Mouse (Mus musculus) c-Kit-positive CD71-positive TER-119-negative erythroid progenitor cells, embryonic 14.5 days (primary cell): ENCODE measurements around the gene Urad.

Experiments
- DNase-seq: peaks from one replicate; pipeline ENCODE4 v3.0.0-alpha.2; 2013; ENCODE audit warnings: low read depth

Gene Urad

DNA sequence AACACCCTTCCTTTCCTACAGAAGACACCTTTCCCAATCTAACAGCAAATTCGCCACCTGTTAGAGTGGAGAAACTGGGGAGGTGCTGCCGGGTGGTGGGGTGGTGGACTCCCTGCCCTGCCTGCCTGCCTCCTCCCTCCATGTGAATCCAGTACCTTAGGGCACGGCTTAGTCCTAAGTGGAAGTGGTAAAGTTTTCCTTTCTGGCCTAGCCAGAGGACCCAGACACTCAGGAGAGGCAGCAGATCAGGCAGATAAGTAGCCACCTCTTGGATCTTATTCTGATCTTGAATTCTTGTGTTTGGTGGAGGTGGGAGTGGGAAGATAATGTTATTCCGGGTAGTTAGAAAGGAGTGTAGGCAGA is 22.3 kb downstream of the Urad start:
- DNase-seq, result no peak

DNA sequence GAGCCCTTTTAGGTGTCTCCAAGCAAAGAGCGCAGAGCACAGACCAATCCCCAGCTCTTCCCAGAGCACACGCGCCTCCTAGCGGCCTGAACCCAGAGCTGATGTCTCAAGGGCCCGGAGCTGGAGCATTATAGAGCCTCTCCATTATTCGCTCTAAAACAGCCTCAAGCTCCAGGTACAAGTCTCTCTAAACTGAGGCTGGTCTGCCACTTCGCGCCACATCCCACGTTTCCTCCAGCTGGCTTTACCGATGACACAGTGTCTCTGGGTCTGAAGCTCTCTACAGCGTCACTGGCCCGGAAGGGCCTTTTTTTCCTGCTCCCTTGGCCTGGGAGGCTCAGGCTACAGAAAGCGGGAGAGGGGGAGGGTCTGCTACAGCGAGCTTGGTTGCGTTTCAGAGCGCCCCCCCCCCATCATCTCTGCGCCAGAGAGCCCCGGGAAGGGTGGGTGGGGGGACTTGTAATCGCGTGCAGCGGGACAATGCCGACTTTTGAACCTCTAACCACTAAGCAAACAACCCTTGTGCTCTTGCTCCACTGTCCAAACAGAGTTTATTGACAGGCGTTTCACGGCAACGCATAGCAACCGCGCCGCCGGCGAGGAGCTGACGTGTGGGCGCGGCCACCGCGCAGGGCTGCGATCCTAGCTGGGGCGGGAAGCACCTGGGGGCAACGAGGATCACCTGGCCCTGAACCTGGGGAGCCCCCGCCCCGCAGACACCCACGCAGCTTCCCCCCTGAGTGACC is 22.8 kb downstream of the Urad start:
- peak; percentile 17 for DNase-seq

DNA sequence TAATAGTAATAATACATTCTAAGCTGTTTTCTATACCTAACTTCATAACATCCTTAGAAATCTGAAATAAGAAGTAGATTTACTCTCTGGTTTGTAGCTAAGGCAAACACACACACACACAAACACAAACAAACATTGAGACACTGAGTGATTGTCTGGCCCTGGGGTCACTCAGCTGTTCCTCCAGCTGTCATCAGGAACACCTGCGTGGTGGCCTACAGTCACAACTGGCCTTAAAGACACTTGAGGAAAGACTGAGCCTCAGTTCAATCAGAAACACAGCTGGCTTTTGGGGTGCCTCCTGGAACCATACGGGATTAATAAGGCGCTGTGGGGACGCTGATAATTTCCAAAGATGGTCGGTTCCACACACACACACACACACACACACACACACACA is 25.0 kb downstream of the Urad start:
- no peak for DNase-seq

DNA sequence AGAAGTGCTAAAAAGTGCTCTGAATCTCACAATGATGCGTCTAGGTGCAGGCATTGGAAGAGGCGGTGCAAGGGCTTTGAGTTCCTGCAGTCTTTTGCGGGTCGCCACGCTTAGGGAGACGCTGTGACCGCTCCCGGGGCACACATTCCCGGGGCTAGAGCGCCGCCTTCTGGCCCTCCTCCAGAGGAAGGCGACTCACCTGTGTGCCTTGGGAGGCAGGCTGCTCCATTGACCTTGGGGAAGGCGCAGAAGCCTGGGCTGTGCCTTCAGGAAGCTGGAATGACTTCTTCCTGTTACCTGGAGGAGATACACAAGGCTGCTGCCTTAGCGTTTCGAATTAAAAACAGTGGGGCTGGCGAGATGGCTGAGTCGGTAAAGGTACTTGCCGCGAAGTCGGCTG is 28.1 kb downstream of the Urad start:
- DNase-seq, result peak; percentile 17

DNA sequence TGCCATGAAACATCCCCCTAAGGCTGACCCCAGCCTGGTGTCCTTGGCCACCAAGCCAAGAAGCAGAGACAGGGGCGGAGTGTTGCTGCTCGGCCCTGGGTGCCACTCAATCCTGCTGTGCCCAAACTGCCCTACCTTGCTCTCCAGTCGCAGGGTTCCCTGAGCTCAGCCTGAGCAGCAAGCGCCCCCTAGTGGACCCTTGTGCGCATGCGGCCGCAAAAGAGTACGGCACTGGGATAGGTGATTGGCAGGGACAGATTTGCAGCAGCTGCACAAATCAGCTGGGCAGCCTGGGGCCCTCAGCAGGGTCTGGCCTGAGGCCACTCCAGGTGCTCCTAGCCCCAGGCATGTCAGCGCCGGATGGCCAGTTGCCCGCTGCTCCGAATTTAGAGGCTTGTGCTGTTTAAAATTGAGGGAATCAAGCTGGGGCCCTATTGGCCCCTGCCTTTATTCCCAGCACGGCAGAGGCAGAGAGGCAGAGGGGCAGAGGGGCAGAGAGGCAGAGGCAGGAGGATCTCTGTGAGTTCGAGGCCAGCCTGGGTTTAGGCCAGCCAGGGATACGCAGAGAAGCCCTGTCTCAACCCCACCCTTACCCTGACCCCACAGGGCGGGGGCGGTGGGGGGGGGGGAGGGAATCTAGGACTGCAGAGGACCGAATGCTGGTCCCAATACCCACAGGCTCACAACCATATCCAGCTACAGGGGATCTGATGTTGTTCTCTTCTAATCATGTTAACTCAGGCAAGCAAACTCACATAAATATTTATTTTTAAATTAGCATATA is 28.9 kb downstream of the Urad start:
- peak; percentile 48 for DNase-seq

DNA sequence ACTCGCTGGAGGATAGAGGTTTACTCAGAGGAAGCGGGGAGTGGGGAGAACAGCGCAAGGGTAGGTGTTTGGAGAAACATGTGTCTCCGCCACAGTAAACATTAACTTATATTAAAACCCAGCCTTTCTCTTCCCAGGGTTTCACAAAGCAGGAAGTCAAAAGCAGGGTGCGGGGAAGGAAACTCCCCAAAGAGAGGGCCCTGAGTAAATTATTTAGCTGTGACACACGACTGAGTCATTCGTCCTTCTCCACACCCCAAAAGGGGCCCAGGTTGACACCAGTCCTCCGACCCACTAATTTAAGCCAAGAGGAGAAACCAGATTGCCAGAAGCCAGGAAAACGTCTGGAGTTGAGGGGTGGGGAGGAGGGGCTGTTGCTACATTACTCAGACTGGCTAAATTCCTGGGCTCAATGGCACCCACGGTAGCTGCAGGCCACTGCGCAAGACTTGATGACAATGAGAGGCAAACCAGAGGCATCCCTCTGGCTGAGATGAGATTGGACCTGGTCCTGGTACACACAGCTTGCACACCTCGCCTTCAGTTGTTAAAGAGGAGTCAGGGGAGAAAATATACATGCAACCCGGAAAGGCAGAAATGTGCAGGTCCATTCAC is 29.6 kb downstream of the Urad start:
- DNase-seq, result no peak

DNA sequence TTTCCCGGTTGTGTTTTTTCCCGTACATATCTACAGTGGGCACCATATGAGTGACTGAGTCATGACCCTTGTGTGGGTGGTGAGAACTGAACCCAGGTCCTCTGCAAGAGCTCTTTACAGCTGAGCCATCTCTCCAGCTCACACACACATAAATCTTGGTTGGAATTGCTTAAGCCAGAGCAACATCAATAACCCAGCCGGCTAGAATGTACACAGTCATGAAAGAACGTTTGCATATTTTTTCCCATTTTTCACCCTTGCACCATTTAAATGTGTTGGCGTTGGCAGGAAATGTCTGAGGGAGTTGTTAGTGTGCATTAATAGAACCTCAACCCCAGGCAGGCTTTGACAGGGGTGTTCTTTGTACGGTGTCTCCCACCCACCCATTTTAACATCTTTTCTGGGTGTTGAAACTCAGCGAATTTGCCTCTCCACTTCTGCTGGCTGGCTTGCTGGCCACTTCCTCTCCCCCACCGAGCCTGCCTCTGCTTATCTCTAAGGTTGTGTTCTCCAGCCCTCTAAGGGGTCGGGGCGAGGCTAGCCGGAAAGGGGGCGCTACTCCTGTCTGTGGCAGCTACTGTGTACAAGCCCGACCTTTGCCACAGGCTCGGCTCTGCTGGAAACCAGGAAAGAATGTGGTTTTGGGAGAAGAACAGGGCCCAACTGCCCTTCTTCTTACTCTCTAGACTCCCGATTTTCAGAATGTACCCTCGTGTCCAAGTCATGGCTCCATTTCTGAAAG is 30.3 kb downstream of the Urad start:
- DNase-seq, result no peak

DNA sequence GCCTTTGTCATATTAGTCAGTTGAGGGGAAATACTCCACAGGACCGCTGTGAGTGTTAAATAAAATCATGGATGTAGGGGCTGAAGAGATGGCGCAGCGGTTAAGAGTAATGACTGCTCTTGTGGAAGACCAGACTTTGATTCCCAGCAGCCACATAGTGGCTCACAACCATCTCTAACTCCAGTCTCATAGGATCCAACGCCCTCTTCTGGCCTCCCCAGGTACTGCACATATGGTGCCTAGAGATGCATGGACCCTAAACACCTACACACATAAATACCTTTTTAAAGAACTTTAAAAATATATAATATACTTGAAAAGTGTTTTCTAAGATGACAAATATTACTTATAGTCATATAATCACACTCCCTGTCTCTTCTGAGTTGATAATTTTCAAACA is 37.9 kb downstream of the Urad start:
- no peak for DNase-seq

DNA sequence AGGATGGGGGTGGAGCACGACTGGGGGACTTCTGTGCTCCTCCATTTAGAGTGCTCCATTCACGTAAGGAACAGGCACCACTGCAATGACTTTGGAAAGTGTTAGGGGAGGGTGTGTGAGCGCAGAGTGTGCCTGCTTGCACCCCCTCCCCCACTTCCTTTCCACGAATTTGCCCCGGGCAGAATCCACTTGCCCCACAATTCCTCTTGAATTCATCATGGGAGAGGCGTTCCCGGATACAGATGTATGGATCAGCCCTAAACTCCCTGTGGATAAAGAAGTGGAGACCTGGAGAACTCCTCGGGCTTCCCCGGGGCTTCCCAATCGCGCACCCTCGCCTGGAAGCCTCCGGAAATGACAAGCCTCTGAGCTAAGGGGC is 44.7 kb downstream of the Urad start:
- DNase-seq, result no peak

DNA sequence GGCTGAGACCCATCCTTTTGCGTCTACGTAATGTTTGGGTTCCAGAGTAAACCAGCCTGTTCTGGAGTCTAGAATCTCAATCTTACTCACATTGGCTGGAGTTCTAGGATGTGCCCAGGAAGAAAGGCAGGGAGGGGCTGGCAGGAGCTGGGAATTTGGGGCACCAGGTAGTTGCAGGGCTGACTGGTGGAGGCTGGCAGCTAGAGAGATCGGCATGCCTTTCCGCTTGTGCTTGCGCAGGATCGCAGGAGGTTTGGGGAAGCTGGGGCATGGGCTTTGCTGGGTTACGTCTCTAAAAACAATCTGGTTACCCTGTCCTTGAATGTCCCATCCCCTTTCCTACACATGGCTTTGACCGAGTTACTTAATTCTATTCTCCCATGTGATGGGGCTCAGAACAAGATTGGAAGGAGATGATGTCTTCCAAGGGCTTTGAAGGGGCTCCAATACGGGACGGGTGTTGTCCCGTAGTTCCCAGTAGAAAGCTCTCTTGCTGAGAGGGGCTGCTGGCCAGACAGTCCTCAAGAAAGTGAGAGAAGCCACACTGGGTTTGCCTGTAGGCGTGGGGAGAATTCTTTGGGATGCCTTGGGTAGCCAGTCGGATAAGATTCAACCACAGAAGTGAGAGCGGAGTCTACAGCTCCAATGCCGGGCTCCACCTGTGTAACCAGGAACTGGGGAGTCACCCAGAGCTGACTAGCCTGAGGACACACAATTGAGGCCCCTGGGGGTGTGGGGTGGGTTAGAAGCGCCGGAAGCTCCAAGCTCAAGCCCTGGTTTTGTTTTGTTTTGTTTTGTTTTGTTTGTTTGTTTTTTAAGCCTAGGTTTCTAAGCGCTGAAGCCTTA is 45.3 kb downstream of the Urad start:
- DNase-seq, result no peak

DNA sequence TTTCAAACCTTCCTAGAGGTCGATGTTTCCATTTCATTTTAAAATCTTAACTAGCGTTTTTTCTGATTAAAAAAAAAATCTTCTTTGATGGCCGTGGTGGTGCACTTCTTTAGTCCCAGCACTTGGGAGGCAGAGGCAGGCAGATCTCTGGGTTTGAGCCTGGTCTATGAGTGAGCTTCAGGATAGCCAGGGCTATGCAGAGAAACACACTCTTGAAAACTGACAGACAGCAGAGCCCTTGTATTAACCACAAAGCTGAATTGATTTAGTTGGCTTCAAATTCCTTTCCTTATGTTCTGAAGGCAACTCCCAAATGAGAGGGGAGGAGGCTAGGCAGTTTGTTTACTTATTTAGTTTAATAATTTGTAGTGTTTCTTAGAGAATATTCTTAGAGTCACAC is 46.5 kb downstream of the Urad start:
- DNase-seq, result no peak

DNA sequence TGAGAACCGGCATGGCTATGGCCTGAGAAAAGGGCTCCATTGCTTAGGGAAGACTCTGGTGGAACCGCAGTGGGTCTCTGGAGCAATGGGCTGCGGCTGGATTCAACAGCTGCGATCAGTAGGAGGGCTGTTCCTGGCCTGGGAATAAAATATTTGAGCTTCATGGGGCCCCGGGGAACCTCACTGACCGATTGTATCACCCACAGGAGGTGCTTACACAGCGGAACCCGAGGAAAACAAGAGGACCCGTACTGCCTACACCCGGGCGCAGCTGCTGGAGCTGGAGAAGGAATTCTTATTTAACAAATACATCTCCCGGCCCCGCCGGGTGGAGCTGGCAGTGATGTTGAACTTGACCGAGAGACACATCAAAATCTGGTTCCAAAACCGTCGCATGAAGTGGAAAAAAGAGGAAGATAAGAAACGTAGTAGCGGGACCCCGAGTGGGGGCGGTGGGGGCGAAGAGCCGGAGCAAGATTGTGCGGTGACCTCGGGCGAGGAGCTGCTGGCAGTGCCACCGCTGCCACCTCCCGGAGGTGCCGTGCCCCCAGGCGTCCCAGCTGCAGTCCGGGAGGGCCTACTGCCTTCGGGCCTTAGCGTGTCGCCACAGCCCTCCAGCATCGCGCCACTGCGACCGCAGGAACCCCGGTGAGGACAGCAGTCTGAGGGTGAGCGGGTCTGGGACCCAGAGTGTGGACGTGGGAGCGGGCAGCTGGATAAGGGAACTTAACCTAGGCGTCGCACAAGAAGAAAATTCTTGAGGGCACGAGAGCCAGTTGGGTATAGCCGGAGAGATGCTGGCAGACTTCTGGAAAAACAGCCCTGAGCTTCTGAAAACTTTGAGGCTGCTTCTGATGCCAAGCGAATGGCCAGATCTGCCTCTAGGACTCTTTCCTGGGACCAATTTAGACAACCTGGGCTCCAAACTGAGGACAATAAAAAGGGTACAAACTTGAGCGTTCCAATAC is 47.8 kb downstream of the Urad start:
- no peak for DNase-seq

DNA sequence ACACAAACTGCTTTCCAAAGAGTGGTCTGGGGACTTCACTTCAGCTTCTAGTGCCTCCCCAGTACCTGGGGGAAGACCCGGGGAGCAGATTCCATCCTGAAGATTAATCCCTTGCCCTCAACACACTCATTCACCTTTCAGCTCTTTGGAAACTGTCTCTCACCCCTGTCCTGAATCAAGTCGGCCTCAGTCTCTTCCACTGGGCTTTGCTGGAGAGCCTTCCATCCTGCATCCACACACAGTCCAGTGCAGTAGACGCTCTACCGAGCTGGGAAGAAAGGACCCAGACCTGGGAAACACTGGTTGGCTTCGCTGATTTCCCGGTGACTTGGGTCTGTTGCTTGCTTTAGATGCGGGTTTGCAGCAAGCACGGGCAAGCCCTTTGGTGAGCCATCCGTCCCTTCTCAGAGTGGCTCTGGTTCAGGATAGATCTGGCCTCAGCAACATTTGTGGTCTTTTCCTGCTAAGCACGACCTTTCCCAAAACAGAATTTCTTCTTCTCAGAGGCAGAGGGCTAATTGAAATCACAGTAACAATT is 49.4 kb downstream of the Urad start:
- DNase-seq, result no peak

DNA sequence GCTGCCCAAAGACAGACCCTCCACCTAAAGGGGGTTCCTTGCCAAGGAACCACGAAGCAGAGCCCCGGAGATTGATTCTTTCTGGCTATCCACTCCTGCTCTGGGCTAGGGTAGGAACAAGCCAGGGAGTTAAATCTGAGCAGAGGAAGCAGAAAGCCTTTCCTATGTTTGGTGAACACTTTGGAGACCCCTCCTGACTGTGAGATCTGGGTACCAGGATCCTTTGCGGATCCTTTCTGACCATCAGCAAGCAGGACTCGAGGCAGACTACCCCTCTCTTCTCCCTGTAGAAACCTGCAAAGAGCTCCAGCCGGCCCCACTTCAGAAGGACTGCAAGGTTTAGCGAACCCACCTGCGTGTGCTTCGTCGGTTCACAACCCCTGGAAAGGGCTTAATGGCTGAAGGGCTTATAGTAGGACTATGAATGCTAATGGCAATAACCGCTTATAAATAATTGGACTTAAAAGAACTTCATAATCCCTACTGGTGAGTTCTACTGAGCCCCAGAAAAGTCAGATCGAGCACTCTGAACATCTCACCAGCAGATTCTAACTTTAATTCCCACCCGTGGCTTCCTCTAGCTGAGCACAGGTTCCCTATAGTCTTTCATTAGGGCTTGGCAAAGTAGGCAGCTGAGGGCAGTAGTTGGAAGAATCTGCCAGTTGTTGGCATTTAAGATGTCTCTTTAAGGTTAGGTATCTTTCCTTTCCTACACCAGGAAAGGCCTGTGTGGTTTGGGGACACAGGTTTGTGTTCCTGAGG is 50.0 kb downstream of the Urad start:
- no peak for DNase-seq

DNA sequence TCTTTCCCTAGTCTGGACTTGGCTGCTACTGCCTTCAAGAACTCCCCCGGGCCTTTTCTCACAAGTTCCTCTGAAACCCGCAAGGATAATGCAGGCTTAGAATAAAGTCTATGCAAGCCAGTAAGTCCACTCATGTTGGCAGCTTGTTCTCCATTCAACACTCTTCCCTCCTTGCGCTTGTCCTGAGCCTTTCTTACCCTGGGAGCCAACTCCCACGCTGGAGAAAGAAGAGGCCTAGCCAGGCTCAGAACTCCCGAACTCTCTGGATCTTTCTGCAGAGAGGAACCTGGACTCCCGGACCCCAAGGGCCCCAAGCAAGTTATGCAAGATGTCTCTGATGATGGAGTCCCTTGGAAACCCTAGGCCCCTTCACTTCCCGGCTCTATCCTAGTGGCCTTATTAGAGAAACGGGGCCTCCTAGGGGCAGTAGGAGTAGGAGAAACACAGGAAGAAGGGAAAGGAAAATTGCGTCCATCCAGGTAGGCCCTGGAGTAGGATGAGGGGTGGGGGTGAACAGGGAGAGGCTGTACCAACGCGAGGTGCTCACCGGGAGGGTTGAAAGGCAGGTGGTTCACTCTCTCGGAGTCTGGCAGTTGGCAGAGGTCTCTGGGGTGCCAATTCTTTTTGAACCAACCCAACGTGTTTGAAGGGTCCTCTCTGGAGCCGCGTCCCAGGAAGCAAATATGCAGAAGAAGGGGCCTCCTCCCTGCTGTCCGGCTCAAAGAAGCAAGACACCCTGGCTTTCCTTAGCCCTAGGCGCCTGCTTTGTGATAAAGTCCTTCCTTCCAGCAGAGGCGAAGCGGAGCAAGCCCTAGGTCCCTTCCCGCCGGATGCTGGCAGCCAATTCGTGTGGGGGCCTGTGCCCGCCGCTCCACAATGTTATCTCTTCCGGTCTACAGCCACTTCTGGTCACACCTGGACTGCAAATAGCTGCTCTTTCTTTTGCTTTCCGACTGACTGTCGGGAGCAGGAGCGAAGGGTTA is 51.3 kb downstream of the Urad start:
- DNase-seq, result no peak

DNA sequence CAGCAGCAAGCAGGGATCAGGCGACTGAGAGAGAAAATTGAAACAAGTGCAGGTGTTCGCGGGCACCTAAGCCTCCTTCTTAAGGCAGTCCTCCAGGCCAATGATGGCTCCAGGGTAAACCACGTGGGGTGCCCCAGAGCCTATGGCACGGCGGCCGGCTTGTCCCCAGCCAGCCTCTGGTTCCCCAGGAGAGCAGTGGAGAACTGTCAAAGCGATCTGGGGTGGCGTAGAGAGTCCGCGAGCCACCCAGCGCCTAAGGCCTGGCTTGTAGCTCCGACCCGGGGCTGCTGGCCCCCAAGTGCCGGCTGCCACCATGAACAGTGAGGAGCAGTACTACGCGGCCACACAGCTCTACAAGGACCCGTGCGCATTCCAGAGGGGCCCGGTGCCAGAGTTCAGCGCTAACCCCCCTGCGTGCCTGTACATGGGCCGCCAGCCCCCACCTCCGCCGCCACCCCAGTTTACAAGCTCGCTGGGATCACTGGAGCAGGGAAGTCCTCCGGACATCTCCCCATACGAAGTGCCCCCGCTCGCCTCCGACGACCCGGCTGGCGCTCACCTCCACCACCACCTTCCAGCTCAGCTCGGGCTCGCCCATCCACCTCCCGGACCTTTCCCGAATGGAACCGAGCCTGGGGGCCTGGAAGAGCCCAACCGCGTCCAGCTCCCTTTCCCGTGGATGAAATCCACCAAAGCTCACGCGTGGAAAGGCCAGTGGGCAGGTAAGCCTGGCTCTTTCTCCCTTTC is 52.1 kb downstream of the Urad start, which contains the start of gene Pdx1:
Gene Pdx1, plus strand, starts transcription at position 34 of the 747 bp plus-strand sequence.
- no peak for DNase-seq

DNA sequence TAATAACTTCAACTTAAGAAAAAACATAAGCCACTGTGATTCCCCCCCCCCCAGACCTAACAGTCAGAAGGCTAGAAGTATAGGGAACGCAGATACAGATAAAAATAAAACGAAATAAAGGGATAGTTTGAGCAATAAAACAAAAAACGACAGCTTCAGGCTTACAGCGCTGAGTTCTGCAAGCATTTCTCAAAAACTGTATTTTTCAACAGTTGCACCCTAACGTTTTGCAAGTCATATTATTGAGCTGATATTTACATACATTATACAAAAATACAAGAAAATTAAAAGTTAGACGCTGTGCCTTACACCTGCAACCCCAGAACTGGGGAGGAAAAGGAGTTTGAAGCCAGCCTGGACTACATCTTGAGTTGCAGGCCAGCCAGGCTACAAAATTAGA is 52.9 kb downstream of the Urad start:
- no peak for DNase-seq
